Mouse (Mus musculus) ES-Bruce4 (cell line): ENCODE results near the gene Rapgef4.

Experiments used
- CTCF ChIP-seq: IDR thresholded peaks from one replicate; pipeline ENCODE4 v1.8.1; 2011; ENCODE audit warnings: low read depth, low read length
- EP300 ChIP-seq: IDR thresholded peaks from 2 replicates; pipeline ENCODE4 v1.6.1; 2011; ENCODE audit warnings: low read depth, low read length; ENCODE audit not compliant: insufficient read depth
- POLR2A ChIP-seq: IDR thresholded peaks from one replicate; pipeline ENCODE4 v1.8.1; 2011; ENCODE audit warnings: low read length; ENCODE audit not compliant: insufficient read depth

GRCm38 (mm10) chr2:72146061-72146460 lies 165.0 kb downstream of the Rapgef4 start:
- TF ChIP-seq CTCF, result no peak
- no peak for TF ChIP-seq POLR2A
- TF ChIP-seq EP300, result no peak
